Mouse (Mus musculus) layer of hippocampus, postnatal 25 days (tissue): ENCODE measurements around the gene Itgb3bp. TPM values are rescaled to one million over a fixed set of nuclear protein-coding genes. Genes with fewer than 3 reads are reported as not detected.

Experiments
- DNase-seq, 2 experiments: peaks; one replicate each; pipeline ENCODE4 v3.0.0; 2022; ENCODE audit warnings: mixed read lengths in 2 of 2, low spot score in 1 of 2; ENCODE audit errors: extremely low spot score in 1 of 2
- total RNA-seq, 2 experiments: library from RNA; stranded (reverse); gene quantifications; 2 replicates each; pipeline ENCODE4 v1.2.3; 2021

Itgb3bp gene
- total RNA-seq = 1 to 10 TPM; 4.4 to 6.0 TPM

- peak; percentile 58 to 70 for DNase-seq
These were observed at the start of gene Itgb3bp for GRCm38 (mm10) chr4:99929613-99930517. Itgb3bp (minus strand) TSS chr4:99929813.

GRCm38 (mm10) chr4:99979326-99979725 lies 49.7 kb upstream of the Itgb3bp start:
- DNase-seq = no peak

GRCm38 (mm10) chr4:99974375-99974774 lies 44.8 kb upstream of the Itgb3bp start:
- no peak for DNase-seq

- no peak for DNase-seq
These were observed 44.3 kb upstream of the Itgb3bp start for GRCm38 (mm10) chr4:99973931-99974330.

- no peak for DNase-seq
These were observed 43.3 kb upstream of the Itgb3bp start for GRCm38 (mm10) chr4:99972886-99973285.

- DNase-seq = no peak
These were observed 40.5 kb upstream of the Itgb3bp start for GRCm38 (mm10) chr4:99970097-99970496.

GRCm38 (mm10) chr4:99969328-99969727 lies 39.7 kb upstream of the Itgb3bp start:
- no peak for DNase-seq

- DNase-seq = no peak
These were observed 36.9 kb upstream of the Itgb3bp start for GRCm38 (mm10) chr4:99966555-99966954.

- DNase-seq = no peak
These were observed 29.7 kb upstream of the Itgb3bp start for GRCm38 (mm10) chr4:99959308-99959707.

- DNase-seq = no peak
These were observed 28.6 kb upstream of the Itgb3bp start for GRCm38 (mm10) chr4:99958084-99958815.

GRCm38 (mm10) chr4:99957186-99957585 lies 27.6 kb upstream of the Itgb3bp start:
- no peak for DNase-seq

GRCm38 (mm10) chr4:99955396-99955795 lies 25.8 kb upstream of the Itgb3bp start:
- DNase-seq = no peak

GRCm38 (mm10) chr4:99953904-99954303 lies 24.3 kb upstream of the Itgb3bp start:
- no peak for DNase-seq

- DNase-seq = no peak
These were observed 18.3 kb upstream of the Itgb3bp start for GRCm38 (mm10) chr4:99947896-99948295.

- DNase-seq = no peak
These were observed 17.6 kb upstream of the Itgb3bp start for GRCm38 (mm10) chr4:99947192-99947591.

- no peak for DNase-seq
These were observed 16.9 kb upstream of the Itgb3bp start for GRCm38 (mm10) chr4:99946516-99946915.

- no peak for DNase-seq
These were observed 15.4 kb upstream of the Itgb3bp start for GRCm38 (mm10) chr4:99945011-99945410.

GRCm38 (mm10) chr4:99944606-99945005 lies 15.0 kb upstream of the Itgb3bp start:
- no peak for DNase-seq

GRCm38 (mm10) chr4:99941655-99942414 lies 12.2 kb upstream of the Itgb3bp start:
- DNase-seq = no peak

- DNase-seq = no peak
These were observed 10.3 kb upstream of the Itgb3bp start for GRCm38 (mm10) chr4:99939711-99940505.
